Mouse (Mus musculus) ES-Bruce4 (cell line): ENCODE measurements around the gene Vps37b.

Experiments used
- CTCF ChIP-seq: IDR thresholded peaks from one replicate; pipeline ENCODE4 v1.8.1; 2011; ENCODE audit warnings: low read depth, low read length
- EP300 ChIP-seq: IDR thresholded peaks from 2 replicates; pipeline ENCODE4 v1.6.1; 2011; ENCODE audit warnings: low read depth, low read length; ENCODE audit not compliant: insufficient read depth

GRCm38 (mm10) chr5:124014791-124015251 lies 17.2 kb downstream of the Vps37b start:
- TF ChIP-seq CTCF (no peak), EP300 (no peak)
